Mouse (Mus musculus): ENCODE results near the gene Wdr54.

The Wdr54 gene

DNA sequence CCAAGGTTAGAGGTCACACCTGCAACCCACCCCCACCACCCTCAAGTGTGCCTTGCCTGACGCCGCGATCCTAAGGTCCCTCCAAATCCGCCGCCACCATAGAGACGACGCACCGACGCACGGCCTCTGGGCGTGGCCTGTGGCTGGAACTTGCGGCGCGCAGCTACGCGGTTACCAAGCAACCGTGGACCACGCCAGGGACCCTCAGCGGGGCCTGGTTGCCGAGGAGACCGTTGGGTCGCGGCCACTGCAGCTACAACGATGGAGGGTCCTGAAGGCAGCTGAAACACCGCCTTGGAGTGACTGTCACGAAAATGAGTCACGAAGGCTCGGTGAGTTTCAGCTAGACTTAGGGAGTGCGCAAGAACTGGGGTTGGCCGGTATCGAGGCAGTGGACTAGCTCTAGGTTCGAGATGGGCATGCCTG lies at the start of gene Wdr54, which contains the start of gene 1700003E16Rik:
Wdr54 (minus strand) TSS at position 139 of the 426 bp plus-strand sequence.
1700003E16Rik (plus strand) TSS at position 146 of the 426 bp plus-strand sequence.
- peak; percentile 78 for DNase-seq (ENCODE audit: low spot score)

DNA sequence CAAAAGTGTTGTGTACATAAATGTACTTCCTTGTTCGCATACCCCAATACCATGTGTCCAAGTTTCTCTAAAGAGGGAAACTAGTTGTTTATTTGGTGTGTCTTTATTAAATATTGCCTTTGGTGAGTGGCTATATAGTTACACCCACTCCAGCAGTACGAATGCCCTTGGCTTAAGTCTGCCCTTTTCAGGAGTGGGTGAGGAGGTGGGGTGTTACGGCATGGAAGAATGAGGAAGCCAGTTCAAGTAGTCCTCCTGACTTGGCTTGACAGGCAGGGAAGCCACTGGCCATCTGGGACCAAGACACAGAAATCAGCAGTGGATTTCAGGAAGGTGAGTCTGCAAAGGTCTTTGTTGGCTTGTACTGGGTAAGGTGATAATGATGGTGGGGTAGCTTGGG lies 49.7 kb upstream of the Wdr54 start:
- DNase-seq (ENCODE audit: low spot score) = no peak

DNA sequence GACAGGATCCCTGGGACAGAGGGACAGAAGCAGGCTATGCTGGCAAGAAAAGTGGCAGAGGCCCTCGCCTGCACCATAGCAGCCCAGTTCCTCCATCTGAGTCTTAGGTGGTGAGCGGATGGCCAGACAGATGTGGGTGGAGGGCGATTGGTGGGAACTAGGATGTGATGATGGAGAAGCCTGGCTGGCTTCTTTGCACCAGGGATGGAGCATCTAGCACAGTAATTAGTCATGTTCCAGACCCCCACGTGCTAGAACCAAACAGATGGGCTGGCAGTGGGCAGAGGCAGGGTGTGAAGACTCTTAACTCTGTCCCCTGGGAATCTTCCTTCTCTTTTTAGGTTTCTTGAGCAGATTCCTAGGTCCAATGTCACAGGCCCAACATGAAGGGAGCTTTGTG lies 47.1 kb upstream of the Wdr54 start:
- no peak for DNase-seq (ENCODE audit: low spot score)

DNA sequence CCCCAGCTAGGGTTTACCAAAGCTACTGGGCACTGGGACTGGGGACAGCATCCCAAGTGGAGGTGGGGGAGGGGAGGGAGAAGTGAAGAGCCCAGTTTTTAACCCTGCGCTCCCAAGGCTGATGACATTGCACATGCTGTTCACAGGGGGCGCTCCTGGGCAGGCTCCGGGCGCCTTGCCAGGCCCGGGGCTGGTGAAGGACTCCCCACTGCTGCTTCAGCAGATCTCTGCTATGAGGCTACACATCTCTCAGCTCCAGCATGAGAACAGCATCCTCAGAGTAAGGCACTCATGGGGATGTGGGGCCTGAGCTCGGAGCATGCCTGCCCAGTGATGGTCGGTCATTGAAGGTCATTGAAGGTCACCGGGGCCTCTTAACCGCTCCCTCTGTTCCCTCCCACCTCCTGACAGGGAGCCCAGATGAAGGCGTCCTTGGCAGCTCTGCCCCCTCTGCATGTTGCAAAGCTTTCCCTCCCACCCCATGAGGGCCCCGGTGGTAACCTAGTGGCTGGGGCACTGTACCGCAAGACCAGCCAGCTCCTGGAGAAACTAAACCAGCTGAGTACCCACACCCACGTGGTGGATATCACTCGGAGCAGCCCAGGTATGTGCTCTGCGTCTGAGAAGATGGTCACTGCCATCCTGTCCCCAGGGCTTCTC lies 41.3 kb upstream of the Wdr54 start:
- DNase-seq (ENCODE audit: low spot score) = peak; percentile 59

DNA sequence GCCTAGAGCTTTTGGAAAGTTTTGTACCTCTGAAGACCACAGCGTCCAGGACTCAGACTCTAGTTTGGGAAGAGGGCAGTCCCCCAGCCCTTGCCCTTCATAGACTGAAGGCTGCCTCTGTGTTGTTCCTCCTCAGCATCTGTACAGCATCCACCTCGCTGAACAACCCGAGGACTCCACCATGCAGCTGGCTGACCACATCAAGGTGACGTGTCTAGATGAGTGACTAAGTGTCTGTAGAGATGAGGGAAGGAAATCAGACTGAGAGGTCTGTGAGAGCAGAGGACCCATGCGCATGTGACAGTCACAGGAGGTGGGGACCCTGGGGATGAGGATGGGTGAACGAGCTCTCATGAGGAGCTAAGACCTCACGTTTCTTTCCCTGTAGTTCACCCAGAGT lies 37.4 kb upstream of the Wdr54 start:
- DNase-seq (ENCODE audit: low spot score) = no peak

DNA sequence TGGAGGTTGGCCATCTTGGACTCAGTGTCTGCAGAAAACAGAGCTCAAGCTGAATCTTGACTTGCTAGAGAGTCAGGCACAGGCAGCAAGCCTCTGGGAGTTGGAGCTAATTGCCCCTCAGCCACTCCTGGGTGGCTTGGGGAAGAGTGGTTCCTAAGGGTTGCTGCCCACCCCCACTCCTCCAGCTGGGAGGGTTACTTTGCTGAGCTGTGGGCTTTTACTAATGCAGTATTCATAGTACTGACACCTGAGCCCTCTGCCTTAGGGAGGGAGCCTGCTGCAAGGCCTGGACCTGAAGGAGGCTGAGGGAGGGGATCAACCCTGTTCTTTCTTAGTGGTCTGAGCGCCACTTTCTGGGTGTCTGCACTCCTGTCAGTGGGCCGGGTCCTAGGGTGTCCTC lies 30.7 kb upstream of the Wdr54 start:
- DNase-seq (ENCODE audit: low spot score) = no peak

DNA sequence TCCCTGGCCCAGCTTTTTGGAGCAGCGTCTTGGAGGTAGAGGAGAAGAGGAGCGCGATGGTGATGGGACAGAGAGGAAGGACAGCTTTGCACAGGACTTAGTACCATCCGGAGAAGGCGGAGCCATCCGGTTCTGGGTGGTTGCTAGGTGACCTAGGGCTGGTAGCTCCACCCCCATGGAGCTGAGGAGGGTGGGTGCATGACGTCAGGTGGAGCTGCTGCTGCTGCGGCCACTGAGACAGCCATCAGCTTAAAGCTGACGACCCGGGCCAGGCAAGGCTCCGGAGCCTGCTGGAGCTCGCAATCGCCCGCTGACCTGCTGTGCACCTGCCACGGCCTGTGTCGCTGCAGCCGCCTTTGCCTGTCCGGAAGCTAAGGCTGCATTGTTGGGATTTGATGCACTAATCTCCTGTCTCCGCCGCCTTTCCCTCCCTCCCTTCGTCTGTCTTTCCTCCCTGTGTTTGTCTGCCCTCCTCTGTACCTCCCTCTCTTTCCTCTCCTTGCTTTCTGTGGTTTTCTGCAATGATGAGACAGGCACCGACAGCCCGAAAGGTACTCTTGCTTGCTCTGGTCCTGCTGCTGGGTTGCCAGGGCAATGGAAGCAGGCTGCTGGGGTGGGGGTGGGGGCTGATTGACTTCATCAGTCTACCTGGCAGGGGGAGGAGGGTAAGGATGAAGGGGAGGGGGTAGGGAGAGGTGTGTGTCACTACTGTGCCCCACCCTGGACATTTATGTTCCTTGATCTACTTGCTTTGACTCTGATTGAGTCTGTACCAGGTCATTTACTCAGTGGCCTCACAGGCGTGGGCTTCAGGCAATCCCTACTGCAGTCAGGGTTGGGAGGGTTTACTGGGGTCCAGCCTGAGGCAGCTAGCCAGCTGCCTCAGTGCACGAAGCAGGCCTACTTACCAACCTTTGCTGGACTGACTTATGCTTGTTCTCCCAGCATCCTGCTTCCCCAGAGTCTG lies 30.0 kb upstream of the Wdr54 start:
- peak; percentile 64 for DNase-seq (ENCODE audit: low spot score)

DNA sequence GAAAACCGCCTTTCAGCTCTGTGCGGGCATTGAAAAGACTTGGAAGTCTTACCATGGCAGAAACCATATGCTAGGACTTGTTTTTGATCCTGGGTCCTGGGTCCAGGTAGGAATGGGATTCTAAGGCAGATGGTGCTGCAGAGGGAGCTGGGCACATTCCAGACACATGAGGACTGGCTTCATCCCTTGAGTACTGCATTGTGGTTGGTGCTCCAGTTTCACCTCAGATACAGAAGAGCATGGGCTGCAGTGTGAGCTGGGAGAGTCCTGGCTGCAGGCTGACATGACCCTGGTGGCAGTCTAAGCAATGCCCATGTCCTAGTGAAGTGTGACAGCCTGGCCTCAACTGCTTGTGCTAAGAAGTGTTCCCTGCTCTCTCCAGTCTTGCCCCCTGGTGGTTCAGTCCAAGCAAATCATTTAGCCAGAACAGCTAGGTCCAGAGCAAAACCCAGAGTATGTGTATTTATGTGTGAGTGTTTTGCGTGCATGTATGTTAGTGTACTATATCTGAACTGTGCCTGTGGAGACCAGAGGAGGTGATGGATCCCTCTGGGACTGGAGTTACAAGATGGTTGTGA lies 28.8 kb upstream of the Wdr54 start:
- DNase-seq (ENCODE audit: low spot score) = no peak

DNA sequence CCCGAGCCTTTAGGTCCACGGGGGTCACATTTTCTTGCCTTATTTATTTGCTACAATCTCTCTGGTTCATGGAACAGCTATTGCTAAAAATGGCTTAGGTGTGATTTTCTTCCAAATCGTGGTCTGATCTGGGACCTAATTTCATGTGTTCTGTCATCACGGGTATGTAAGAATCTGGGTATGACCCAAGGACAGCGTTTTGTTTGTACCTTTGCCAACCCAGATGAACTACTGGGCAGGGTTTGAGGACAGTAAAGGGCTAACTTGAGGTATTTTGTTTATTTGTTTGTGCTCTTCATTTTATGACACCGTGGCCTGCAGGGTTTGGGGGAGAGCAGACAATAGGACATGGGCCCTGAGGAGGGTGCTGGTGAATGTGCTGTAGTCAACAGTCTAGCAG lies 24.4 kb upstream of the Wdr54 start:
- no peak for DNase-seq (ENCODE audit: low spot score)

DNA sequence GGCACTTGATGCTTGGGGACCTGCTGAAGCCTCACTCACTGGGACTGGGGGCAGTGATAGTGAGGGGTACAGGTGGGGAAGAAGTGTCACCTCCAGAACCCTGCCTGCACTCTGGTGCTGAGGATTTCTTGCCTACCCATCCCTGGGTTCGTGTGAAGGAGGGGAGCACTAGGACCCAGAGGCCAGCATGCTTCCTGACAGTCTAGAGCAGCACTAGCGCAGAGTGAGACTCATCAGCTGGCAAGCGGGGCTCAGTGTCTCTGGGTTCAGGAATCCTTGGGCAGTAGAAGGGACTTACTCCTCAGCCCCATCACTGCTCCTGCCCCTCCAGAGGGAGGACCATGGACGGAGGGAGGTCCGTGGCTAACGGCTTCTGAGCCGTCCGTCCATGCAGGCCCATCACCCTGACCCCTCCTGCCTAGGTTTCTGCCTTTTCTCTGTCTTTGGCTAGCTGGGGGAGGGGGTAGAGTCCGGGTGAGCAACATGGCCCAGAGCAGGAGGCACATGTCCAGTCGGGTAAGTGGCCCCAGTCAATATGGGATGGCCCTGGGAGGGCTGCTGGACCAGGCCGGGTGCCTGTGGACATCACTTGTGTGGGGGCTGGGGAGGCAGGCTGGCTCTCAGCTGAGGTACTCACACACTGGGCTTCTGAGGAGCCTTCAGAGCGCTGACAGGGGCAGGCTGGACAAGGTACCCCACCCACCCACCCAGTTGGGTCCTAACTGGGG lies 23.4 kb upstream of the Wdr54 start:
- DNase-seq (ENCODE audit: low spot score) = no peak

DNA sequence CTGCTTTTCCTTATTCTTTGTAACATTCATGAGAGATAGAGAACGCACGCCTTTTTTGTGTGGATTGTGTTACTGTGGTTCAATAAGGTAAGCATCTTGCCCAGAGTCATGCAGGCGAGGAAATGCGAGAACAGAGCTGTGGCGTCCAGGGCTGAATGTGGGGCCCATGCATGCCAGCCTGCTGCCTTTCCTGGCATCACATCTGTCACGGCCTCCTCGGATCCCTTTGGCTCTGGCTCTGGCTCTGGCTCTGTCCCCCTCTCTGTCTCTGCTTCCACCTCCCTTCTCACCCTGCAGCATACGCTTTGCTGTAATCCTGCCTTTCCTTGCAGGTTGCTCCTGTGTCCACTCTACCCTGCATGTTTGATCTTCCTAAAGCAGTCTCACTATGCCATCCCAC lies 19.8 kb upstream of the Wdr54 start:
- no peak for DNase-seq (ENCODE audit: low spot score)

DNA sequence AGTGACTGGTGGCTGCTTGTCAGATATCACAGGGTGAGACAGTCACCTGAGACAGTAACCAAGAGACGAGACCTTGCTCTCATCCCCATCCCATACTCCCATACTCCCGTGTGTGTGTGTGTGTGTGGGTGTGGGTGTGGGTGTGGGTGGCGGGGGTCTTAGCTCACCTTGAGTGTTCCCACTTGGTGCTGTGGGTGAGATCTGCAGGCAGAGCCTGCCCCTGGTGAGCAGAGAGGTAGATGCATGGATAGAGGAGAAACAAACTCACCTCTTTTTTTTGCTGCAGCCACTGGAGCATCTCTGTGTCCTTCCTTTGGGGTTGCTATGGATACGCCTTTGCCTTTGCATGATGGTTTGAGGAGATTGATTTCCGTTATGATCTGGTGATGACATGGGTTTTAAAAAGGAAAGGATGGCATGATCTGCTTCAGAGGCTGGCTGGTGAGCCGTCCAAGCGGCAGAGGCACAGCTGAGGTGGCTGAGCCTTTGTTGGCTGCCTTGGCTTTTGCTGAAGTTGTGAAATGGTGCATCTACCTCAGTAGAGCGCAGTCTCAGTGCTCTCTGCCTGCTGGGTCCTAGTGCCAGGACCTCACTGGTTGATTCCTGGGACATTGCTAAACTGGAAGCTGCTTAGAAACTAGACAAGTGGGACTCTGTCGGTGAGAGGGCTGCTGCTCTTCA lies 16.2 kb upstream of the Wdr54 start:
- DNase-seq (ENCODE audit: low spot score) = no peak

DNA sequence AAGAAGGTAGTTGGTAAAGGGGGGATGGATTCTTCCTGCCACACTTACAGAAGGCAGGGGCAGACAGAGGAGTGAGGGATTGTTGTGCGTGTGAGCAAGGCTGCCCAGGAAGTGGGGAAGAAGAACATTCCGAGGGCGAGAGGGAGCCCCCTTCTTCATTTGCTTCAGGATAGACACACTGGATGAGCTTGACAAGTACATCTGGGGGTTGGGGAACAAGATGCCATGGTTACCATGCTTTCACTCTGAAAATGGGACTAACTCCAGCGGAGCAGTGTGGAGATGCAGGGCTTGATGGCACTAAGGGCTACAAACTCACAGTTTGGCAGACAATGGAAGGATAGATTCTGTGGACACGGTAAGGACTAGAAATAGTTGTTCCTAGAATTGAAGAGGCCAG lies 14.9 kb upstream of the Wdr54 start:
- no peak for DNase-seq (ENCODE audit: low spot score)

DNA sequence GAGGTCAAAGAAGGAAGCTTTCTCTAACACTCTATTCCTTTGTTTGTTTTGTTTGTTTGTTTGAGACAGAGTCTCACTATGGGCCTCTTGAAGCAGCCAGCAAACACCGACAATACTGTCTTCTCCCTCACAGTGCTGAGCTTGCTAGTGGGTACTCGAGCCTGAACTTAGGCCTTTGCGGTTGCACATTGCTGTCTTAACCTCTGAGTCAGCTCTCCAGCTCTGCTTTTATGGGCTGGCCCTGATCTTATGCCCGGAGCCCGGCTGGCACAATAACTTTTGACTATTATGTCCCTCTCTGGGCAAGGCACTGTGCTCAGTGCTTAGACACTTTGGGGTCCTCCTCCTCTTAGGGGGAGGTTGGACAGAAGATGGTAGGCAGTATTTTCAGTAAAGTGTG lies 13.7 kb upstream of the Wdr54 start:
- no peak for DNase-seq (ENCODE audit: low spot score)

DNA sequence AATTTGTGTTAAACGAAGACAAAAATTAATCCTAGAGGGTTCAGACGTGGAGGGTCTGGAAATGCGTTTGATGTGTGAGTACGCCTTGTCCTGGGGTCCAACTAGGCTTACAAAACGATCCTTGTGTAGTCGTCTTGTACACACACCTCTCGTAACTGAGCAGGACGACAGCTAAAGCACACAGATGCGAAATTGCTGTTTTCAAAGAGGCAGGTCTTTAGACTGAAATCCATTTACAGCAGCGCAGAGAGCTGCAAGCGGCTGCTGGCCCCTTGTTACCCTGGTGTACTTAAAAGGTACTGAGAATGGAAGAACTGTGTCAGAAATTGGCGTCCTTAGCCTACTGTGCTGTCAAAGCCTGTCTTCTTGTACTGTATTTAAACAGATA lies 10.0 kb upstream of the Wdr54 start:
- no peak for DNase-seq (ENCODE audit: low spot score)

DNA sequence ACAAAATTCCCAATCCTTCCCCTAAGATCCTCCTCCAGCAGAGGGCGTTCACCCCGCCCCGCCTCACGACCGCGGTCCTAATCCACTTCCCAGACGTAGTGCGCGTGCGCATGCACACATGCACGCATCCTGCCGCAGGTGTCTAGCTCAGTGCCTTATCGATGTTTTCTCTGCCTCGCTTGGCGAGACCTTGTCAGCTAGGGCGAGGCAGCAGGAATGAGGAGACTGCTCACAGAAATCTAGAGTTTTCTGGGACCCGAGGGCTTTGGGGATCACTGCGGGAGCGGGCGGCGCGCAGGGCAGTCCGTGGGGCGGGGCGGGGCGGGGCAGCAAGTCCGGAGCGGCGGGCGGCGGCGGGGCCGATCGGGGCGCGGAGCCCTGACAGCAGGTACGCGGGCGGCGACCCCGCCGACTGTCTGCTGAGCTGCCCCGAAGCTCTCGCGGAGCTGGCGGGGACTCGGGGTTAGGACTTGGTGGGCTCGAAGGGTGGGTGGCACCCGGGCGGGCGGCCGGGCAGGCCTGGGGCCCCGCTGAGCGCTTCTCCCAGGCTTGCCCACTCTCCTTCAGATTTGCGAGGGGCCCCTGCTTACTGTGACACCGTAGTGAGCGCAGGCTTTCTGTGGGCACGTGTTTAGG lies 9.5 kb upstream of the Wdr54 start, which contains the start of gene Dctn1:
Dctn1 (plus strand) TSS at position 314 of the 636 bp plus-strand sequence.
- peak; percentile 94 for DNase-seq (ENCODE audit: low spot score)

DNA sequence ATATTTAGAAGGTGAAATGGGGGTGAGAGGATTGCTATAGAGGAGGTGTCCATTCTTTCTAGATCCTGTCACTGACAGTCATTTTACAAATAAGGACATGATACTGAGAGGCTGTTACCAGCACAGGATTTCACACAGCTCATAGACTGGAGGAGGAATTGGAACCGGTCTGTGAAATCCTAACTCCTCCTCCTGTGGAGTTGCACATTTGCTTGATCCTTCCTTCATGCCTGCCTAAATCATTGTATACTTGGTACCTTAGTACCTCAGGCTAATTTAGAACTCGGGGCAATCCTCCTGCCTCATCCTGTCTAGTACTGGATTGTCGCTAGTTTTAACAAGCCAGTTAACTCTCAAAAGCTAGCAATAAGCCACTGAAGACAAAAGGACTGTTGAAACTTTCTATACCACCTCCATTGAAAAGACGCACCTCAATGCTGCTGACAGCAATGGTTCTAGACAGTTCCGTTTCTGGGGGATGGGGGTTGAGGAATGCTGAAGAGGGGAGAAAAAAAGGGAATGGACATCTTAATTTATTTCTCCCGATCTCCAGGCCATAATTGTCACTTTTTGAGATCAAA lies 8.9 kb upstream of the Wdr54 start:
- DNase-seq (ENCODE audit: low spot score) = no peak

DNA sequence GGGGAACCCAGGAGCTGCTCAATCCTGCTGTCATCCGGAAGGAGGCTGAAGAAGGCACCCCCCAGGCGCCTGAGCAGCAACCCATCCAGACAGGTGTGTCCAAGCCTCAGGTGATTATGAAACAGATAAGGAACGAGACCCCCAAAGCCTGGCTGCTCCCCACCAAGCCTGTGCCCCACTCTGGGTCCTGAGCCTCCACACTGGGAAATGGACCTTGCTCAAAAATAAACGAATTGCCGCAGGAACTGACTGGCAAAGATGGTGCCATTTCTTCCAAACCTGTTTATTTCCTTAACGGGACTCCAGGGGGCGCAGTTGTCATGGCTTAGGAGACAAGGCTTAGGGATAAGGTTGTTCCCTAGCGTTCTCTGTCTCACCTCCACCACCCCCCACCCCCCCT lies 6.5 kb upstream of the Wdr54 start:
- DNase-seq (ENCODE audit: low spot score) = peak; percentile 66

DNA sequence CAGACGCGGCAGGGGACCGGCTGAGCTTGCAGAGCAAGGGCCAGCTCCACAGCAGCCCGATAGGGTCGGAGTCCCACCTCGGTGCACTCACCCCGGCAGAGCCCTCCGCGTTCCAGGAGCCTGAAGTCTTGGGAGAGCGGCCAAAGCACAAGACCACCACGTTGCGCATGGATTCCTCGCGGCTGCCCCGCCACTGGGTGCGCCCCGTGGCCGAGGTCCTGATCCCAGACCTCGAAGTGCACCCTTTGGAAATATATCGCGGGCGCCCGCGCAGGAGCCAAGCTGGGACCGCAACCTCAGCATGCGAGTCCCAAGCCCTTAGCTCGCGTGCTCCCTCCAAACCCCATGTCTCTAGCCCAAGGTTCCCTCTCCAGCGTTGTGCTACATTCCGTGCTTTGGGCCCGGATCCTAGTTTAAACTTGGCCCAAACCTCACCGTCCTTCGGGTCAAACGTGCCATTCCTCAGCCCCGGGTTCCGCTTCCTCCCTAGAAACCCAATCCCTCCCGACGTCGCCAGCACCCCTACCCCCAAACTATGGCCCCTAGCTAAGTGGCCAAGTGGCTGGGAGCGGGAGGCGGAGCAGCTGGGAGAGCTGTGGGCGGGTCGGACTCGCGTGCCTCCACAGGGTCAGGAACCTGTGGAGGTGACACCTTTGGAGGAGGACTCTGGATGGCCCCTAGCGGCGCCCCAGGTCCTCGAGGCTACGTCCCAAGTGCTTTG lies 5.9 kb upstream of the Wdr54 start:
- peak; percentile 63 for DNase-seq (ENCODE audit: low spot score)

DNA sequence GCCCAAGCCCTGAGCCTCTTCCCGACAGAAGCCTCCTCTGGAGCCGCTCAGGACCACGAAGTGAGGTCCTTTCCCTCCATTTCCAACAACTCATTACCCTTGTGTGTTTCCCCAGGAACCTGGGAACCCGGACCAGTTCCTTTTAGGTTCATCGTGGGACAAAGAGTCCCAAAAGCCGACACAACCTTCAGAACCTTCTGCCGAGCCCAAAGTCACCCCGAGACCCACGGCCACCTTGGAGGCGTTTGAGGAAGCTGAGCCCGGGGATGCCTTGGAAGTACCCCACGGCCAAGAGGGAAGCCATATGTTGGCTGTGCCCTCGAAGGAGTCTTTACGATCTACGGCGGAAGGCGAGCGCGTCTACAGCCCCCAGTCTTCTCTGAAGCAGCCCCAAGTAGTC lies 5.2 kb upstream of the Wdr54 start:
- no peak for DNase-seq (ENCODE audit: low spot score)

Measured in testis, postnatal 14 days (tissue).